Mouse (Mus musculus): ENCODE data around the gene Gm49661.

DNA sequence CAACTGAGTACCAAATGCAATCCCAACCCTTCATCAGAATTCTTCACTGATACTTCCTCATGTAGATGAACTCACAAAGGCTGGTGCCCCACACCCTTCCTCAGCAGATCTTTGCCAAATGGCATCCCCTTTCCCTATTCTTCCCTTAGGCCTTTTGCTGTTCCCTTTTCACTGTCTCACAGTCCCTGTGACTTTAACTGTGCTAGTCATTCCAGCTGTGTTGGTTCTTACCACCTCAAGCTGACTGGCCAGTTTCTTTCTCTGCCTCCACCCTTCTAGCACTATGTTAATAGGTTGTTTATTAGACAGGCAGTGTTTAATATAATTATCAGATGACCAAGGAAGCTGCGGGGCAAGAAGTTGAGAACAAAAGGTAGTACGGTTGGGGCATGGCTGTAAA is 583 bp downstream of the Gm49661 start:
- TF ChIP-seq NELFE (IDR thresholded peaks at IDR 0.05; ENCODE audit: low read depth, low read length): no peak
- TF ChIP-seq TCF12 (IDR thresholded peaks at IDR 0.05; ENCODE audit: low read depth, low read length): no peak
- no peak for TF ChIP-seq CTCF (conservative IDR thresholded peaks at IDR 0.05 in 1 of 2, IDR thresholded peaks at IDR 0.05 in 1 of 2; ENCODE audit: low read depth in 2 of 2, low read length in 2 of 2)
- no peak for TF ChIP-seq POLR2AphosphoS2 (IDR thresholded peaks at IDR 0.05; ENCODE audit: low read depth, low read length)
- TF ChIP-seq KAT2A (IDR thresholded peaks at IDR 0.05; ENCODE audit: insufficient replicate concordance, low read length): no peak
